Mouse (Mus musculus) forebrain, embryonic 11.5 days (tissue): ENCODE measurements around the gene Tbc1d1. TPM values are rescaled to one million over a fixed set of nuclear protein-coding genes. Genes with fewer than 3 reads are reported as not detected.

ENCODE experiments used
- ATAC-seq: fragments of 200-750 bp; cut with Nextera tagmentation; replicated peaks from 2 replicates; pipeline ENCODE4 v1.8.0; 2017; ENCODE audit warnings: moderate TSS enrichment; ENCODE audit not compliant: low FRiP score
- DNase-seq: peaks from one replicate; pipeline ENCODE4 v3.0.0-alpha.2; 2017; ENCODE audit warnings: low spot score
- H3K27ac ChIP-seq: fragments of 300-500 bp; sonication (generic); 2 replicates; pipeline ENCODE4 v1.5.1; 2014; ENCODE audit warnings: low read depth, low read length
- H3K27me3 ChIP-seq: fragments of 300-500 bp; sonication (generic); 2 replicates; pipeline ENCODE4 v1.6.1; 2014; ENCODE audit warnings: mild to moderate bottlenecking, low read length, mixed read lengths; ENCODE audit not compliant: control insufficient read depth, insufficient read depth
- H3K36me3 ChIP-seq: fragments of 300-500 bp; sonication (generic); 2 replicates; pipeline ENCODE4 v1.6.1; 2014; ENCODE audit warnings: mild to moderate bottlenecking, low read length, moderate library complexity, mixed read lengths; ENCODE audit not compliant: control insufficient read depth, insufficient read depth
- H3K4me1 ChIP-seq: fragments of 300-500 bp; sonication (generic); replicated peaks from 2 replicates; pipeline ENCODE4 v1.6.1; 2014; ENCODE audit warnings: low read length, mixed read lengths; ENCODE audit not compliant: control insufficient read depth, insufficient read depth
- H3K4me2 ChIP-seq: fragments of 300-500 bp; sonication (generic); 2 replicates; pipeline ENCODE4 v1.6.1; 2014; ENCODE audit warnings: low read depth, mild to moderate bottlenecking, low read length, moderate library complexity, mixed read lengths; ENCODE audit not compliant: severe bottlenecking
- H3K4me3 ChIP-seq: fragments of 300-500 bp; sonication (generic); 2 replicates; pipeline ENCODE4 v1.5.1; 2014; ENCODE audit warnings: low read depth, low read length
- H3K9ac ChIP-seq: fragments of 300-500 bp; sonication (generic); 2 replicates; pipeline ENCODE4 v1.6.1; 2014; ENCODE audit warnings: low read length
- H3K9me3 ChIP-seq: fragments of 300-500 bp; sonication (generic); 2 replicates; pipeline ENCODE4 v1.6.1; 2016; ENCODE audit warnings: low read length, mixed read lengths; ENCODE audit not compliant: control insufficient read depth
- WGBS: fragments of 180-500 bp; shearing (Covaris S2); extraction: QIAGEN DNeasy Blood & Tissue Kit; methylation state at CpG from one replicate; pipeline ENCODE4 v1.1.7; 2014; 5-methylcytosine and 5-hydroxymethylcytosine counted together
- polyA plus RNA-seq: library from polyadenylated mRNA; unstranded; fragments of >200 nt; fragmentation: Nextera tagmentation; extraction: Ambion mirVana; gene quantifications from 2 replicates; pipeline ENCODE4 v1.2.1, GENCODE M21; 2014

Gene Tbc1d1
- polyA plus RNA-seq, 1 experiment from 2014 or later, result 27.9 TPM

GRCm38 (mm10) chr5:64297100-64297499 lies 141.0 kb downstream of the Tbc1d1 start:
- WGBS, result 85% methylated on average over 4 of the region's 4 CpGs
- peaks cover 6% of the 10 kb centered on the region; the same call in 1 of the 2 replicates for H3K4me1 ChIP-seq
- H3K9ac ChIP-seq, result no peak overlapping the region
- peak; percentile 35 for DNase-seq
- H3K27ac ChIP-seq, result no peak overlapping the region
- H3K4me2 ChIP-seq, result no peak overlapping the region
- H3K9me3 ChIP-seq, result no peaks in the 10 kb centered on the region
- no peak for ATAC-seq
- no peak overlapping the region for H3K4me3 ChIP-seq
- H3K36me3 ChIP-seq, result no peaks in the 10 kb centered on the region
- no peaks in the 10 kb centered on the region for H3K27me3 ChIP-seq

GRCm38 (mm10) chr5:64298331-64299036 lies 142.4 kb downstream of the Tbc1d1 start:
- no peak overlapping the region for H3K4me2 ChIP-seq
- 59% methylated on average over 20 of the region's 20 CpGs for WGBS
- no peaks in the 10 kb centered on the region for H3K27me3 ChIP-seq
- H3K27ac ChIP-seq, result no peak overlapping the region
- peaks cover 6% of the 10 kb centered on the region; the same call in 1 of the 2 replicates for H3K4me1 ChIP-seq
- H3K9me3 ChIP-seq, result no peaks in the 10 kb centered on the region
- H3K36me3 ChIP-seq, result no peaks in the 10 kb centered on the region
- DNase-seq (peak; percentile 51), ATAC-seq (peak; percentile 51; the same call in 1 of the 2 replicates)
- no peak overlapping the region for H3K4me3 ChIP-seq
- H3K9ac ChIP-seq, result no peak overlapping the region

GRCm38 (mm10) chr5:64299508-64300324 lies 143.6 kb downstream of the Tbc1d1 start:
- Histone ChIP-seq H3K4me2 (no peak overlapping the region), H3K36me3 (no peaks in the 10 kb centered on the region), H3K9me3 (no peaks in the 10 kb centered on the region), H3K4me3 (no peak overlapping the region), H3K27ac (no peak overlapping the region), H3K9ac (no peak overlapping the region), H3K27me3 (no peaks in the 10 kb centered on the region), H3K4me1 (peaks cover 6% of the 10 kb centered on the region; the same call in 1 of the 2 replicates)
- DNase-seq (peak; percentile 39), ATAC-seq (no peak)
- WGBS, result 74% methylated on average over 7 of the region's 7 CpGs

GRCm38 (mm10) chr5:64301246-64301645 lies 145.1 kb downstream of the Tbc1d1 start:
- ATAC-seq (no peak), DNase-seq (no peak)
- Histone ChIP-seq H3K4me2 (no peak overlapping the region), H3K9me3 (no peaks in the 10 kb centered on the region), H3K27ac (no peak overlapping the region), H3K4me3 (no peak overlapping the region), H3K9ac (no peak overlapping the region), H3K4me1 (peaks cover 6% of the 10 kb centered on the region; the same call in 1 of the 2 replicates), H3K36me3 (no peaks in the 10 kb centered on the region), H3K27me3 (no peaks in the 10 kb centered on the region)
- 81% methylated on average over 4 of the region's 4 CpGs for WGBS

- H3K4me2 ChIP-seq, result no peak overlapping the region
- ATAC-seq (no peak), DNase-seq (no peak)
- H3K36me3 ChIP-seq, result no peaks in the 10 kb centered on the region
- no peaks in the 10 kb centered on the region for H3K27me3 ChIP-seq
- WGBS, result 94% methylated on average over 2 of the region's 2 CpGs
- no peak overlapping the region for H3K4me3 ChIP-seq
- H3K27ac ChIP-seq, result no peak overlapping the region
- H3K9me3 ChIP-seq, result peaks cover 5% of the 10 kb centered on the region
- H3K4me1 ChIP-seq, result no peaks in the 10 kb centered on the region
- no peak overlapping the region for H3K9ac ChIP-seq
These were observed 151.2 kb downstream of the Tbc1d1 start for GRCm38 (mm10) chr5:64307289-64307688.

- ATAC-seq (no peak), DNase-seq (peak; percentile 21)
- H3K9ac ChIP-seq, result no peak overlapping the region
- H3K4me2 ChIP-seq, result no peak overlapping the region
- H3K4me1 ChIP-seq, result peaks cover 3% of the 10 kb centered on the region; the same call in 1 of the 2 replicates
- WGBS, result 81% methylated on average over 5 of the region's 5 CpGs
- H3K9me3 ChIP-seq, result no peaks in the 10 kb centered on the region
- no peak overlapping the region for H3K27ac ChIP-seq
- H3K4me3 ChIP-seq, result no peak overlapping the region
- H3K36me3 ChIP-seq, result no peaks in the 10 kb centered on the region
- H3K27me3 ChIP-seq, result no peaks in the 10 kb centered on the region
These were observed 156.2 kb downstream of the Tbc1d1 start for GRCm38 (mm10) chr5:64312295-64312694.

GRCm38 (mm10) chr5:64313481-64313880 lies 157.4 kb downstream of the Tbc1d1 start:
- H3K9me3 ChIP-seq, result no peaks in the 10 kb centered on the region
- no peak overlapping the region for H3K4me3 ChIP-seq
- no peaks in the 10 kb centered on the region for H3K27me3 ChIP-seq
- DNase-seq (peak; percentile 6), ATAC-seq (no peak)
- no peak overlapping the region for H3K4me2 ChIP-seq
- H3K27ac ChIP-seq, result no peak overlapping the region
- H3K36me3 ChIP-seq, result no peaks in the 10 kb centered on the region
- no peak overlapping the region for H3K9ac ChIP-seq
- 94% methylated on average over 1 of the region's 1 CpGs for WGBS
- peaks cover 3% of the 10 kb centered on the region; the same call in 1 of the 2 replicates for H3K4me1 ChIP-seq

GRCm38 (mm10) chr5:64314288-64315052 lies 158.4 kb downstream of the Tbc1d1 start:
- DNase-seq, result peak; percentile 38
- ATAC-seq, result no peak
- H3K9me3 ChIP-seq, result no peaks in the 10 kb centered on the region
- H3K4me3 ChIP-seq, result no peak overlapping the region
- no peaks in the 10 kb centered on the region for H3K27me3 ChIP-seq
- H3K27ac ChIP-seq, result peak overlapping the region; percentile 26; the same call in 1 of the 2 replicates
- no peak overlapping the region for H3K9ac ChIP-seq
- H3K4me2 ChIP-seq, result no peak overlapping the region
- WGBS, result 41% methylated on average over 6 of the region's 6 CpGs
- H3K36me3 ChIP-seq, result no peaks in the 10 kb centered on the region
- H3K4me1 ChIP-seq, result peaks cover 3% of the 10 kb centered on the region; the same call in 1 of the 2 replicates
